Mouse (Mus musculus) G1E (cell line): ENCODE measurements around the gene Sap30l. TPM values are rescaled to one million over a fixed set of nuclear protein-coding genes. Genes with fewer than 3 reads are reported as not detected.

ENCODE experiments used
- ATAC-seq: 2 replicates; pipeline ENCODE4 v1.8.0; 2016; ENCODE audit warnings: mild to moderate bottlenecking; ENCODE audit not compliant: insufficient number of reproducible peaks, poor library complexity, low FRiP score, severe bottlenecking; ENCODE audit errors: extremely low read depth
- DNase-seq: peaks from one replicate; pipeline ENCODE4 v3.0.0; 2012; ENCODE audit warnings: low spot score
- H3K27me3 ChIP-seq: 2 replicates; pipeline ENCODE4 v1.6.1; 2012; ENCODE audit warnings: mild to moderate bottlenecking, low read length, inconsistent platforms; ENCODE audit not compliant: insufficient read depth
- H3K36me3 ChIP-seq: replicated peaks from 2 replicates; pipeline ENCODE3; 2012; ENCODE audit warnings: mild to moderate bottlenecking, inconsistent platforms
- H3K4me1 ChIP-seq: 2 replicates; pipeline ENCODE4 v1.6.1; 2012; ENCODE audit warnings: low read depth, low read length, inconsistent platforms, mixed read lengths; ENCODE audit not compliant: insufficient read depth
- H3K4me3 ChIP-seq: 2 replicates; pipeline ENCODE4 v1.5.1; 2012; ENCODE audit warnings: low read depth, mild to moderate bottlenecking, inconsistent platforms, low read length, moderate library complexity, mixed read lengths
- H3K9me3 ChIP-seq: replicated peaks from 2 replicates; pipeline ENCODE4 v1.6.1; 2012; ENCODE audit warnings: inconsistent platforms
- CTCF ChIP-seq: IDR thresholded peaks from 2 replicates; pipeline ENCODE4 v1.5.1; 2012; ENCODE audit warnings: low read depth, low read length, inconsistent platforms, mixed read lengths
- GATA1 ChIP-seq: IDR thresholded peaks from 2 replicates; pipeline ENCODE4 v1.6.1; 2012; ENCODE audit warnings: borderline replicate concordance, low read length, inconsistent platforms, mixed read lengths
- GATA2 ChIP-seq: IDR thresholded peaks from 2 replicates; pipeline ENCODE4 v1.6.1; 2012; ENCODE audit warnings: low read depth, low read length, inconsistent platforms, borderline replicate concordance
- POLR2AphosphoS5 ChIP-seq: IDR thresholded peaks from 2 replicates; pipeline ENCODE4 v1.6.1; 2012; ENCODE audit warnings: low read depth, low read length, inconsistent platforms; ENCODE audit not compliant: insufficient replicate concordance
- TAL1 ChIP-seq: conservative IDR thresholded peaks from 2 replicates; pipeline ENCODE4 v1.6.1; 2012; ENCODE audit warnings: low read depth, low read length, inconsistent platforms, mixed read lengths
- polyA plus RNA-seq: library from polyadenylated mRNA; stranded (reverse); fragments of >175 nt; gene quantifications from 2 replicates; pipeline ENCODE4 v1.2.3, GENCODE M21; 2012
- total RNA-seq, 2 experiments: library from RNA; stranded (forward) in 1 of 2; stranded (reverse) in 1 of 2; fragments of 200-1000 nt in 1 of 2; fragments of >200 nt in 1 of 2; fragmentation: Nextera tagmentation in 1 of 2; gene quantifications; 2 replicates each; pipeline ENCODE4 v1.2.3; 2014 to 2017

Sap30l gene
- total and polyA plus RNA-seq, 3 experiments = 7.1 to 57.0 (median 43.4) TPM

DNA sequence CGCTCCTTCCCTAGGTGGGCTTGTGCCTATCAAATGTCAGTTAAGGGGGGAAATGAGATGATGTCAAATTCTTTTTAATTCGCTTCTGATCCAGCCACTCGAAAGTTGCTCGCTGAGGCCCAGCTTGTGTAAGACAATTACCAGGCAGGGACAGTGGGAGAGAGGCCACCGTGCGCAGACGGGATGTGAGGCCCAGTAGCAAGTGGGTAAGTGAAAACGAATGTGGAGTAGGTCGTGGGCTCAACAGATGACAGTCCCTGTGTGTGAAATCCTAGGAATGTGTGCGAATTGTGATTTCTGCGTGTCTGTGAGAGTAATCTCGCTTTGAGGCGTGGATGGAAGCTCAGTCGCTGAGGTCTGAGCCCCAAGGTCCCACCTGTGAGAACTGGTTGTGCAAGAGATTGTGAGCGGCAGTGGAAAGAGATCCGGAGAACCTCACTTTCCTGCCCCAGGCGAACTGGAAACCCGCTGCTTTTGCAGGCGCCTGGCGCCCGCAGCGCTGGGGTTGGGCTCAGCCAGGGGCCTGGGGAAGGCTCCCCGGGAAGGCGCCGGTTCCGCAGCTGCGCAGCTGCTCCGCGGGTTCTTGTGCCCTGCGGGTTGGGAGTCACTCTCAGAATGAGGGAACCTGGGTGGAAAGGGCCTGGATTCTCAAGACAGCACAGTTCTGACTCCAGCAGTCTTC is 32.0 kb downstream of the Sap30l start:
- no peak for ATAC-seq
- H3K27me3 ChIP-seq = peaks cover 53% of the 10 kb centered on the region
- no peaks in the 10 kb centered on the region; the same call in 1 of the 2 replicates for H3K4me1 ChIP-seq
- no peak overlapping the region for H3K4me3 ChIP-seq
- no peaks in the 10 kb centered on the region for H3K9me3 ChIP-seq
- DNase-seq = no peak
- TF ChIP-seq GATA2 (no peak), POLR2AphosphoS5 (no peak), GATA1 (no peak), CTCF (no peak), TAL1 (no peak)
- H3K36me3 ChIP-seq = no peaks in the 10 kb centered on the region

DNA sequence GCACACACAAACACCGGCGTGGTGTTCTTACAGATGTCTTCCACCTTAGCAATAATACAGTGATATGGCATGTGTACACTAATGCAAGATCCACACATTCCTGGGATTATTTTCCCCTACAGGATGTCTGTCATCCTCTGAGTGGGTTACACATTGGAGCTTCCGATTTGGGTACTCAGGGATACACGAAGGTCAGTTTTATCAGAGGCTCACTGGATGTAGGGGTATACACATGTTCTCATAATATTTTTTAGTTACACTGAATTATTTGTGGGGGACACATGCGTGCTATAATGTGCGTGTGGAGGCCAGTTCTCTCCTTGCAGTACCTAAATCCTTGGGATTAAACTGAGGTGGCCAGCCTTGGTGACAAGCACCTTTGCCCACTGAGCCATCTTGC is 32.6 kb downstream of the Sap30l start:
- no peaks in the 10 kb centered on the region; the same call in 1 of the 2 replicates for H3K4me1 ChIP-seq
- no peaks in the 10 kb centered on the region for H3K9me3 ChIP-seq
- H3K36me3 ChIP-seq = no peaks in the 10 kb centered on the region
- TF ChIP-seq GATA1 (no peak), GATA2 (no peak), TAL1 (no peak), POLR2AphosphoS5 (no peak), CTCF (no peak)
- no peak overlapping the region for H3K4me3 ChIP-seq
- ATAC-seq = no peak
- DNase-seq = no peak
- peaks cover 51% of the 10 kb centered on the region for H3K27me3 ChIP-seq

DNA sequence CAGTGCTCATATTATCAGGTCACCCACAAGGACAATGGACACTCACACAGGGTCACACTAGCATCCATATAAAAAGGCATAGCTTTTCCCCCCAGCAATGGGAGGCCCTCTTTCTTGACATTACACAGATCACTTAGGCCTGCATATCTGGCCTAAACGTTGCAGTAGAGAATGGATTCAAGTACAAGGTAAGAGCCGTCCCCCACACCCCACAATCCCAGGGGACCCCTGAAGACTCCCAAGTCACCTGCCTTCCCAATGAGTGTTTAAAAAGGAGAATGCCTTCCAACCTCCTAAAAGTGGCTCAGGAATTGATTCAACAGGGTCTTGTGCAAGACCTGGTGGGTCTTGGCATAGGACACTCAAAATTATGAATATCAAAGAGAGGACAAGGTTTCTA is 33.9 kb downstream of the Sap30l start:
- H3K27me3 ChIP-seq = peaks cover 45% of the 10 kb centered on the region
- no peak for ATAC-seq
- no peaks in the 10 kb centered on the region for H3K9me3 ChIP-seq

DNA sequence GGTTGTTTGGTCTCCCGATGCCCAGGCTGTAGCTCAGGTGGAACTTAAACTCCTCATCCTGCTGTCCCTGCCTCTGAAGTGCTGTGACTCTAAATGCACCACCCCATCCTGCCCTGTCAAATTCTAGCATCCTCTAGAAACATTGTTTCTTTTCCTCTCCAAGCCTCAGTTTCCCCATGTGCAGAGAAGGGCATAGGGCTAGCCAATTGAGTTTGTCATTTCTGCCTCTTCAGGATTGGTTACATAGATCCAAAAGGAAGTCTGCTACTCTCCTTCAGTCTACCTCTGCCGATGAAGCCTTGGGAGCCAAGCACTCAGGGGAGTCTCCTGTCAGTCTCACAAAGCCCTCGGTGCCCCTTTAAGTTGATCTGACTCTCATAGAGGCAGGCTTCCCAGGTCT is 34.5 kb downstream of the Sap30l start:
- Histone ChIP-seq H3K36me3 (no peaks in the 10 kb centered on the region), H3K27me3 (peaks cover 44% of the 10 kb centered on the region)
- no peak for TF ChIP-seq GATA1
- TF ChIP-seq TAL1 = no peak
- TF ChIP-seq GATA2 = no peak
- no peak for TF ChIP-seq POLR2AphosphoS5

More for the DNA sequence above, 33.9 kb downstream of the Sap30l start:
- Histone ChIP-seq H3K36me3 (no peaks in the 10 kb centered on the region), H3K4me3 (no peak overlapping the region), H3K4me1 (no peaks in the 10 kb centered on the region; the same call in 1 of the 2 replicates)
- DNase-seq = no peak
- TF ChIP-seq POLR2AphosphoS5 (no peak), TAL1 (no peak), GATA2 (no peak), GATA1 (no peak), CTCF (no peak)

DNA sequence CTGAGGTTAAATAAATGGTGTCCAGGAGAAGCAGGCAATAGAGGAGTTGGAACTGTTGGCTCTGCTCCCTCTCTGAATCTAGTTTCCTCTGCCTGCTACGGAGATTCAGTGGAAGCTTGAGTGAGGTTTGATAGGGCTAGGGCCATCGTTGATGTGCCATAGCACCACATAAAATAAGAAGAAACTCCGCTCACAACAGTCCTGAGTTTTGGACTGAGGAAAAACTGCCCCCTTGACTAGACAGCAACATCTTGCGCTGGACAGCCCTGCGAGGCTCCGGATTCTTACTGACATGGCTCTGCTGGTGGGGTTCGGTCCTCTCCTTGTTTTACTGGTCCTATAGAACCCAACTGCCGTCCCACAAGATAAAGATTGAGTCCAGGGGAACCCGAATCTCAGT is 35.0 kb downstream of the Sap30l start:
- ATAC-seq (no peak), DNase-seq (no peak)
- TF ChIP-seq GATA2 = no peak
- TF ChIP-seq CTCF = no peak
- no peak for TF ChIP-seq GATA1
- no peak for TF ChIP-seq POLR2AphosphoS5
- TF ChIP-seq TAL1 = no peak
- peaks cover 44% of the 10 kb centered on the region for H3K27me3 ChIP-seq
- H3K4me3 ChIP-seq = no peak overlapping the region
- no peaks in the 10 kb centered on the region for H3K9me3 ChIP-seq
- H3K4me1 ChIP-seq = no peaks in the 10 kb centered on the region; the same call in 1 of the 2 replicates
- no peaks in the 10 kb centered on the region for H3K36me3 ChIP-seq

More for the DNA sequence above, 34.5 kb downstream of the Sap30l start:
- no peaks in the 10 kb centered on the region for H3K9me3 ChIP-seq
- ATAC-seq (no peak), DNase-seq (no peak)
- no peaks in the 10 kb centered on the region; the same call in 1 of the 2 replicates for H3K4me1 ChIP-seq
- H3K4me3 ChIP-seq = no peak overlapping the region

DNA sequence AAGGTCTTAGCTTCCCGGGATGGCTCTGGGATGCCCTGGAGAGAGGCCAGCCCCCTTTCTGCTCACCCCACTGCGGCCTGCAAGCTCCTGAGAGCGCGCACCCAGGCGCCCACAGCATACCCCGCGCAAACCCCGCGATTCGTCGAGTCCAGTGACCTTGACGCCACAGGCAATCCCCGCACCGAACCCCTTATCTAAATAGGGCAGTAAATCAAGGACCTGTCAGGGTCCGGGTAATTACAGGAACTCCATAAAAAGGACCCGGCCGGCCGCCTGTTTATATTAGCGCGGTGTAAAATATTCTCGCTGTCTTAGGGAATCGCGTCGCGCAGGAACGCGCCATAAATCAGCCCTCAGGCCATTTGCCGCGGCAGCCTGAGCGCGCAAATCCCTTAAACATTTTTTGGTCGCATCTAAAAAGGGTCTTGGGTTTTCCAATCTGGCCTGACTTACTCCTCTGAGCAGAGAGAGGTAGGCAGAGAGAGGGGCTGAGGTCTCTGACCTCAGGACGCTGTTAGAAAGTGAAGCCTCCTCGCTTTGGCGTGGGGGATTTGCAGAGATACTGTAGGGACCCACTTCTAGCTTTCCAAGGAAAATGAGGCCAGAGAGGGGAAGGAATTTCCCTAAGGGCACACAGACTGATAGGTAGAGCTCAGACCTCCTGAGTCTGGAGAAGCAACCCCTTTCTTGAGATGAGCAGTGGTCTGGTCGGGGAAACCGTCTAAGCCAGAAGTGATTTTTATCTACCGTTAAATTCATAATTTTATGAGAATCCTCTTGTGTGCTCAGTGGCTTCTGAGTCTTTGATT is 35.6 kb downstream of the Sap30l start:
- H3K36me3 ChIP-seq = no peaks in the 10 kb centered on the region
- no peak for TF ChIP-seq CTCF
- TF ChIP-seq TAL1 = no peak
- TF ChIP-seq GATA2 = no peak
- no peak for TF ChIP-seq GATA1
- no peak for TF ChIP-seq POLR2AphosphoS5
- ATAC-seq = no peak

More for the DNA sequence above, 35.6 kb downstream of the Sap30l start:
- Histone ChIP-seq H3K9me3 (no peaks in the 10 kb centered on the region), H3K4me1 (no peaks in the 10 kb centered on the region), H3K27me3 (peaks cover 41% of the 10 kb centered on the region), H3K4me3 (no peak overlapping the region)
- no peak for DNase-seq
